Mouse (Mus musculus): ENCODE data around the gene Pcgf2.
"Not testable (repeated sequence)": the region's sequence is repeated elsewhere in the genome, so short reads cannot be mapped to it uniquely, and the experiment has no call there.

Pcgf2 gene

GRCm38 (mm10) chr11:97666221-97666620 lies 34.1 kb downstream of the Pcgf2 start:
- DNase-seq: no peak

- no peak for DNase-seq
Observed at GRCm38 (mm10) chr11:97665431-97665830, 34.9 kb downstream of the Pcgf2 start.

GRCm38 (mm10) chr11:97664771-97665240 lies 35.5 kb downstream of the Pcgf2 start:
- DNase-seq: peak in 1 of 2 experiments; percentile 29

GRCm38 (mm10) chr11:97664339-97664665 lies 36.0 kb downstream of the Pcgf2 start:
- DNase-seq: no peak

- DNase-seq: peak; percentile 63 to 65
Observed at GRCm38 (mm10) chr11:97663528-97664338, 36.6 kb downstream of the Pcgf2 start.

- peak; percentile 74 to 80 for DNase-seq
Observed at GRCm38 (mm10) chr11:97662893-97663527, 37.3 kb downstream of the Pcgf2 start, which contains the start of gene Mllt6. Mllt6 (plus strand) TSS chr11:97663414.

GRCm38 (mm10) chr11:97662207-97662892 lies 37.9 kb downstream of the Pcgf2 start:
- peak; percentile 77 to 81 for DNase-seq

- peak; percentile 91 to 94 for DNase-seq
Observed at GRCm38 (mm10) chr11:97661648-97662133, 38.6 kb downstream of the Pcgf2 start.

- DNase-seq: no peak
Observed at GRCm38 (mm10) chr11:97660734-97661647, 39.3 kb downstream of the Pcgf2 start.

GRCm38 (mm10) chr11:97659990-97660714 lies 40.1 kb downstream of the Pcgf2 start:
- DNase-seq: peak; percentile 77 to 81

- DNase-seq: peak in 1 of 2 experiments; percentile 45
Observed at GRCm38 (mm10) chr11:97659267-97659989, 40.9 kb downstream of the Pcgf2 start.

- no peak for DNase-seq
Observed at GRCm38 (mm10) chr11:97658751-97659266, 41.5 kb downstream of the Pcgf2 start.

GRCm38 (mm10) chr11:97657967-97658366 lies 42.3 kb downstream of the Pcgf2 start:
- DNase-seq: not testable (repeated sequence)

GRCm38 (mm10) chr11:97657184-97657945 lies 42.9 kb downstream of the Pcgf2 start:
- DNase-seq: no peak

GRCm38 (mm10) chr11:97656269-97656971 lies 43.9 kb downstream of the Pcgf2 start:
- no peak for DNase-seq

GRCm38 (mm10) chr11:97654210-97654609 lies 46.1 kb downstream of the Pcgf2 start:
- no peak for DNase-seq

- DNase-seq: not testable (repeated sequence)
Observed at GRCm38 (mm10) chr11:97653376-97653775, 46.9 kb downstream of the Pcgf2 start.

- DNase-seq: no peak
Observed at GRCm38 (mm10) chr11:97650341-97650740, 50.0 kb downstream of the Pcgf2 start.

GRCm38 (mm10) chr11:97648541-97648940 lies 51.8 kb downstream of the Pcgf2 start:
- not testable (repeated sequence) for DNase-seq

Data from lung, adult 18-20 months (tissue).